Mouse (Mus musculus): ENCODE data around the gene Camta2. TPM values are rescaled to one million over a fixed set of nuclear protein-coding genes. Genes with fewer than 3 reads are reported as not detected.

Camta2 gene
- 8.9 and 11.6 TPM in 2 replicates for polyA plus RNA-seq (2016; fragmentation: Nextera tagmentation; extraction: Ambion mirVana)

- WGBS, result under 1% methylated on average over 47 of the region's 55 CpGs
- peaks cover 32% of the 10 kb centered on the region for H3K36me3 ChIP-seq
- peak; percentile 91 for DNase-seq (ENCODE audit: low spot score)
These were observed at the start of gene Camta2 for GRCm38 (mm10) chr11:70687601-70688199. TSS of gene Camta2 (minus strand) at chr11:70688105.

GRCm38 (mm10) chr11:70733256-70733655 lies 45.4 kb upstream of the Camta2 start:
- Histone ChIP-seq H3K4me1 (peaks cover 15% of the 10 kb centered on the region), H3K27ac (0 out of 2 replicates have a peak overlapping the region, but pooled peaks have one; percentile 19), H3K36me3 (peaks cover 13% of the 10 kb centered on the region), H3K9me3 (replicated peaks) (no peaks in the 10 kb centered on the region), H3K4me3 (no peak overlapping the region), H3K27me3 (ENCODE audit: low read depth, poor library complexity, severe bottlenecking) (no peaks in the 10 kb centered on the region)
- WGBS, result 32% methylated on average over 5 of the region's 5 CpGs
- no peak for DNase-seq (ENCODE audit: low spot score)

More at GRCm38 (mm10) chr11:70687601-70688199, at the start of gene Camta2:
- no peaks in the 10 kb centered on the region for H3K27me3 ChIP-seq (ENCODE audit: low read depth, poor library complexity, severe bottlenecking)
- H3K4me1 ChIP-seq, result peaks cover 27% of the 10 kb centered on the region
- H3K9me3 ChIP-seq (replicated peaks), result no peaks in the 10 kb centered on the region
- H3K4me3 ChIP-seq, result peak within 1 kb of the TSS; percentile 93
- peak within 1 kb of the TSS; percentile 92 for H3K27ac ChIP-seq

- H3K4me1 ChIP-seq, result peaks cover 15% of the 10 kb centered on the region
- H3K27me3 ChIP-seq (ENCODE audit: low read depth, poor library complexity, severe bottlenecking), result no peaks in the 10 kb centered on the region
- no peak overlapping the region for H3K4me3 ChIP-seq
- H3K9me3 ChIP-seq (replicated peaks), result no peaks in the 10 kb centered on the region
- H3K27ac ChIP-seq, result no peak overlapping the region
- H3K36me3 ChIP-seq, result peaks cover 34% of the 10 kb centered on the region
- WGBS, result 82% methylated on average over 5 of the region's 5 CpGs
- DNase-seq (ENCODE audit: low spot score), result no peak
These were observed 43.3 kb upstream of the Camta2 start for GRCm38 (mm10) chr11:70731178-70731577.

- Histone ChIP-seq H3K36me3 (peaks cover 40% of the 10 kb centered on the region), H3K4me3 (no peak overlapping the region), H3K27ac (no peak overlapping the region), H3K9me3 (replicated peaks) (no peaks in the 10 kb centered on the region), H3K27me3 (ENCODE audit: low read depth, poor library complexity, severe bottlenecking) (no peaks in the 10 kb centered on the region), H3K4me1 (peaks cover 15% of the 10 kb centered on the region)
- DNase-seq (ENCODE audit: low spot score), result no peak
- 80% methylated on average over 9 of the region's 9 CpGs for WGBS
These were observed 42.6 kb upstream of the Camta2 start for GRCm38 (mm10) chr11:70730427-70731038.

GRCm38 (mm10) chr11:70727385-70727784 lies 39.5 kb upstream of the Camta2 start:
- 90% methylated on average over 5 of the region's 5 CpGs for WGBS
- Histone ChIP-seq H3K4me3 (no peak overlapping the region), H3K36me3 (peaks cover 72% of the 10 kb centered on the region)

GRCm38 (mm10) chr11:70726585-70726984 lies 38.7 kb upstream of the Camta2 start:
- Histone ChIP-seq H3K4me3 (no peak overlapping the region), H3K36me3 (peaks cover 80% of the 10 kb centered on the region), H3K4me1 (no peaks in the 10 kb centered on the region), H3K27ac (no peak overlapping the region), H3K9me3 (replicated peaks) (no peaks in the 10 kb centered on the region), H3K27me3 (ENCODE audit: low read depth, poor library complexity, severe bottlenecking) (no peaks in the 10 kb centered on the region)
- DNase-seq (ENCODE audit: low spot score), result no peak
- WGBS, result 88% methylated on average over 2 of the region's 2 CpGs

More at GRCm38 (mm10) chr11:70727385-70727784, 39.5 kb upstream of the Camta2 start:
- no peaks in the 10 kb centered on the region for H3K27me3 ChIP-seq (ENCODE audit: low read depth, poor library complexity, severe bottlenecking)
- H3K4me1 ChIP-seq, result peaks cover 2% of the 10 kb centered on the region; the same call in 1 of the 2 replicates
- H3K9me3 ChIP-seq (replicated peaks), result no peaks in the 10 kb centered on the region
- H3K27ac ChIP-seq, result no peak overlapping the region
- no peak for DNase-seq (ENCODE audit: low spot score)

- Histone ChIP-seq H3K27me3 (ENCODE audit: low read depth, poor library complexity, severe bottlenecking) (no peaks in the 10 kb centered on the region), H3K4me3 (no peak overlapping the region), H3K27ac (no peak overlapping the region), H3K4me1 (no peaks in the 10 kb centered on the region), H3K9me3 (replicated peaks) (no peaks in the 10 kb centered on the region), H3K36me3 (peaks cover 98% of the 10 kb centered on the region)
- WGBS, result 92% methylated on average over 9 of the region's 9 CpGs
- DNase-seq (ENCODE audit: low spot score), result no peak
These were observed 36.8 kb upstream of the Camta2 start for GRCm38 (mm10) chr11:70724706-70725105.

- Histone ChIP-seq H3K27me3 (ENCODE audit: low read depth, poor library complexity, severe bottlenecking) (no peaks in the 10 kb centered on the region), H3K36me3 (peaks cover 100% of the 10 kb centered on the region), H3K27ac (no peak overlapping the region), H3K4me3 (no peak overlapping the region), H3K4me1 (no peaks in the 10 kb centered on the region), H3K9me3 (replicated peaks) (no peaks in the 10 kb centered on the region)
- no peak for DNase-seq (ENCODE audit: low spot score)
- 93% methylated on average over 3 of the region's 3 CpGs for WGBS
These were observed 33.2 kb upstream of the Camta2 start for GRCm38 (mm10) chr11:70721072-70721471.

- H3K36me3 ChIP-seq, result peaks cover 100% of the 10 kb centered on the region
- WGBS, result 92% methylated on average over 3 of the region's 3 CpGs
- H3K4me1 ChIP-seq, result no peaks in the 10 kb centered on the region
- DNase-seq (ENCODE audit: low spot score), result no peak
- H3K27ac ChIP-seq, result no peak overlapping the region
- H3K27me3 ChIP-seq (ENCODE audit: low read depth, poor library complexity, severe bottlenecking), result no peaks in the 10 kb centered on the region
- no peak overlapping the region for H3K4me3 ChIP-seq
- no peaks in the 10 kb centered on the region for H3K9me3 ChIP-seq (replicated peaks)
These were observed 32.7 kb upstream of the Camta2 start for GRCm38 (mm10) chr11:70720567-70720966.

GRCm38 (mm10) chr11:70718481-70718880 lies 30.6 kb upstream of the Camta2 start:
- no peak overlapping the region for H3K4me3 ChIP-seq
- WGBS, result 83% methylated on average over 5 of the region's 5 CpGs
- H3K36me3 ChIP-seq, result peaks cover 90% of the 10 kb centered on the region
- no peak overlapping the region for H3K27ac ChIP-seq
- DNase-seq (ENCODE audit: low spot score), result no peak
- no peaks in the 10 kb centered on the region for H3K9me3 ChIP-seq (replicated peaks)
- no peaks in the 10 kb centered on the region for H3K27me3 ChIP-seq (ENCODE audit: low read depth, poor library complexity, severe bottlenecking)
- no peaks in the 10 kb centered on the region for H3K4me1 ChIP-seq

GRCm38 (mm10) chr11:70715832-70716231 lies 27.9 kb upstream of the Camta2 start:
- 93% methylated on average over 6 of the region's 6 CpGs for WGBS
- no peak for DNase-seq (ENCODE audit: low spot score)

GRCm38 (mm10) chr11:70713222-70713621 lies 25.3 kb upstream of the Camta2 start:
- H3K4me3 ChIP-seq, result no peak overlapping the region
- DNase-seq (ENCODE audit: low spot score), result no peak
- H3K9me3 ChIP-seq (replicated peaks), result no peaks in the 10 kb centered on the region
- H3K27ac ChIP-seq, result no peak overlapping the region
- 87% methylated on average over 6 of the region's 6 CpGs for WGBS
- H3K27me3 ChIP-seq (ENCODE audit: low read depth, poor library complexity, severe bottlenecking), result no peaks in the 10 kb centered on the region
- H3K4me1 ChIP-seq, result no peaks in the 10 kb centered on the region
- peaks cover 87% of the 10 kb centered on the region for H3K36me3 ChIP-seq

More at GRCm38 (mm10) chr11:70715832-70716231, 27.9 kb upstream of the Camta2 start:
- Histone ChIP-seq H3K36me3 (peaks cover 87% of the 10 kb centered on the region), H3K4me3 (no peak overlapping the region), H3K27ac (no peak overlapping the region), H3K9me3 (replicated peaks) (no peaks in the 10 kb centered on the region), H3K27me3 (ENCODE audit: low read depth, poor library complexity, severe bottlenecking) (no peaks in the 10 kb centered on the region), H3K4me1 (no peaks in the 10 kb centered on the region)

GRCm38 (mm10) chr11:70711026-70711425 lies 23.1 kb upstream of the Camta2 start:
- no peaks in the 10 kb centered on the region for H3K4me1 ChIP-seq
- H3K27me3 ChIP-seq (ENCODE audit: low read depth, poor library complexity, severe bottlenecking), result no peaks in the 10 kb centered on the region
- H3K36me3 ChIP-seq, result peaks cover 87% of the 10 kb centered on the region
- no peak overlapping the region for H3K27ac ChIP-seq
- H3K9me3 ChIP-seq (replicated peaks), result no peaks in the 10 kb centered on the region
- H3K4me3 ChIP-seq, result no peak overlapping the region
- WGBS, result 93% methylated on average over 10 of the region's 10 CpGs
- DNase-seq (ENCODE audit: low spot score), result no peak

Data from limb, embryonic 10.5 days (tissue).